Mouse (Mus musculus): ENCODE measurements around the gene Olfr1362. TPM values are rescaled to one million over a fixed set of nuclear protein-coding genes. Genes with fewer than 3 reads are reported as not detected.

Gene Olfr1362
- not detected for total RNA-seq (2023)

GRCm38 (mm10) chr13:21613922-21614321 is at the start of gene Olfr1362:
TSS of gene Olfr1362 (minus strand) at chr13:21614022.

GRCm38 (mm10) chr13:21663286-21663685 is 49.5 kb upstream of the Olfr1362 start, which contains the start of gene Olfr1361:
TSS of gene Olfr1361 (minus strand) at chr13:21663386.

GRCm38 (mm10) chr13:21642418-21642817 is 28.6 kb upstream of the Olfr1362 start, which contains the start of gene Olfr11:
TSS of gene Olfr11 (minus strand) at chr13:21642518.

GRCm38 (mm10) chr13:21581659-21582058 is 32.2 kb downstream of the Olfr1362 start, which contains the start of gene Olfr1364:
TSS of gene Olfr1364 (minus strand) at chr13:21581759.

Other genes starting within 250 kb of the Olfr1362 start
- gene Zkscan3, start 211.3 kb downstream of the Olfr1362 start, total RNA-seq (2023), result 57.3 TPM
- gene Pgbd1, start 173.0 kb downstream of the Olfr1362 start, total RNA-seq (2023), result not detected
- 58.2 TPM for gene Zscan26, start 160.3 kb downstream of the Olfr1362 start, total RNA-seq (2023)
- not detected for gene Nkapl, start 145.5 kb downstream of the Olfr1362 start, total RNA-seq (2023)
- gene Zkscan4, start 135.1 kb downstream of the Olfr1362 start, total RNA-seq (2023), result not detected
- not detected for gene Gm10065, start 134.6 kb downstream of the Olfr1362 start, total RNA-seq (2023)
- gene AK157302, start 118.8 kb downstream of the Olfr1362 start, total RNA-seq (2023), result 5.1 TPM
- gene Gm11273, start 112.6 kb downstream of the Olfr1362 start, total RNA-seq (2023), result 17.7 TPM
- 9.6 TPM for gene Zkscan8, start 82.9 kb downstream of the Olfr1362 start, total RNA-seq (2023)
- not detected for gene Olfr1366, start 71.2 kb downstream of the Olfr1362 start, total RNA-seq (2023)
- not detected for gene Olfr1535, start 54.1 kb downstream of the Olfr1362 start, total RNA-seq (2023)
- gene Olfr1364, start 32.3 kb downstream of the Olfr1362 start, total RNA-seq (2023), result not detected
- gene Olfr11, start 28.5 kb upstream of the Olfr1362 start, total RNA-seq (2023), result not detected
- not detected for gene Olfr1361, start 49.4 kb upstream of the Olfr1362 start, total RNA-seq (2023)
- gene Olfr1360, start 63.4 kb upstream of the Olfr1362 start, total RNA-seq (2023), result not detected
- gene Olfr1359, start 84.1 kb upstream of the Olfr1362 start, total RNA-seq (2023), result not detected
- 28.4 TPM for gene Hist1h2bl, start 102.1 kb upstream of the Olfr1362 start, total RNA-seq (2023)
- 48.8 TPM for gene Hist1h2ai, start 102.4 kb upstream of the Olfr1362 start, total RNA-seq (2023)
- 99.8 TPM for gene Hist1h3h, start 103.6 kb upstream of the Olfr1362 start, total RNA-seq (2023)
- 6.3 TPM for gene Hist1h2bm, start 108.0 kb upstream of the Olfr1362 start, total RNA-seq (2023)
- gene Hist1h4j, start 121.0 kb upstream of the Olfr1362 start, total RNA-seq (2023), result 11.9 TPM
- 339 TPM for gene Hist1h4k, start 136.5 kb upstream of the Olfr1362 start, total RNA-seq (2023)
- gene Hist1h2ak, start 139.8 kb upstream of the Olfr1362 start, total RNA-seq (2023), result 38.7 TPM
- 75.5 TPM for gene Hist1h2bn, start 140.1 kb upstream of the Olfr1362 start, total RNA-seq (2023)
- 9.5 TPM for gene Hist1h1b, start 166.6 kb upstream of the Olfr1362 start, total RNA-seq (2023)
- 110 TPM for gene Hist1h3i, start 169.3 kb upstream of the Olfr1362 start, total RNA-seq (2023)
- 5.2 TPM for gene Hist1h2an, start 173.2 kb upstream of the Olfr1362 start, total RNA-seq (2023)
- 22.1 TPM for gene Hist1h2bp, start 173.4 kb upstream of the Olfr1362 start, total RNA-seq (2023)
- 49.3 TPM for gene Hist1h2bq, start 196.2 kb upstream of the Olfr1362 start, total RNA-seq (2023)
- gene Hist1h2ao, start 196.4 kb upstream of the Olfr1362 start, total RNA-seq (2023), result 110 TPM
- gene Hist1h4m, start 197.7 kb upstream of the Olfr1362 start, total RNA-seq (2023), result 248 TPM
- gene Hist1h4n, start 218.2 kb upstream of the Olfr1362 start, total RNA-seq (2023), result 35.4 TPM
- gene Hist1h2ap, start 219.5 kb upstream of the Olfr1362 start, total RNA-seq (2023), result 30.3 TPM
- gene Hist1h2br, start 219.7 kb upstream of the Olfr1362 start, total RNA-seq (2023), result 48.4 TPM